Mouse (Mus musculus): Measurements from ENCODE around the gene Rabl6. TPM values are rescaled to one million over a fixed set of nuclear protein-coding genes. Genes with fewer than 3 reads are reported as not detected.

Rabl6 gene
- polyA plus RNA-seq (2015; fragmentation: Illumina TruSeq; extraction: RNeasy Lipid Tissue Mini Kit (QIAGEN cat#74804); ENCODE audit: low read depth, low replicate concordance) = 145 TPM

GRCm38 (mm10) chr2:25607761-25608622 is at the start of gene Rabl6:
Gene Rabl6, minus strand, starts transcription at chr2:25608521.

GRCm38 (mm10) chr2:25657652-25658051 is 49.3 kb upstream of the Rabl6 start, which contains the start of gene Lcn5:
Gene Lcn5, plus strand, starts transcription at chr2:25657952.

DNA sequence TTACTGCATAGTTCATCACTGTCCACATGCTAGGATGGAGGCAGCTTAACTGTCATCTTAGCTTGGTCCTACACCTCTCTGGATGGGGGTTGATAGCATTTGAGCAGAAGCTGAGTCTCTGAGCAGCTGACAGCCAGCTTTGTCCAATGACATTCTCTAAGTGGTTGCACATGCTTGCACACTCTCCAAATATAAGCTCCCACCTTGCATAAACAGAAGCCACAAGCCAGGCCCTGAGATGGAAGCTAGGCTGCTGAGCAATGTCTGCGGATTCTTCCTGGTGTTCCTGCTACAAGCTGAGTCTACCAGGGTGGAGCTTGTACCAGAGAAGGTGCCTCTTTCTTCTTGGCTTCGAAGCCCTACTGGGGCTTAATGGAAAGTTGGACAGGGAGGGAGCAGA is 44.6 kb upstream of the Rabl6 start, which contains the start of gene Lcn8:
Lcn8 (plus strand) TSS at position 219 of the 400 bp plus-strand sequence.

GRCm38 (mm10) chr2:25627811-25628210 is 19.5 kb upstream of the Rabl6 start, which contains the start of gene Fcna:
Gene Fcna, minus strand, starts transcription at chr2:25628030.

DNA sequence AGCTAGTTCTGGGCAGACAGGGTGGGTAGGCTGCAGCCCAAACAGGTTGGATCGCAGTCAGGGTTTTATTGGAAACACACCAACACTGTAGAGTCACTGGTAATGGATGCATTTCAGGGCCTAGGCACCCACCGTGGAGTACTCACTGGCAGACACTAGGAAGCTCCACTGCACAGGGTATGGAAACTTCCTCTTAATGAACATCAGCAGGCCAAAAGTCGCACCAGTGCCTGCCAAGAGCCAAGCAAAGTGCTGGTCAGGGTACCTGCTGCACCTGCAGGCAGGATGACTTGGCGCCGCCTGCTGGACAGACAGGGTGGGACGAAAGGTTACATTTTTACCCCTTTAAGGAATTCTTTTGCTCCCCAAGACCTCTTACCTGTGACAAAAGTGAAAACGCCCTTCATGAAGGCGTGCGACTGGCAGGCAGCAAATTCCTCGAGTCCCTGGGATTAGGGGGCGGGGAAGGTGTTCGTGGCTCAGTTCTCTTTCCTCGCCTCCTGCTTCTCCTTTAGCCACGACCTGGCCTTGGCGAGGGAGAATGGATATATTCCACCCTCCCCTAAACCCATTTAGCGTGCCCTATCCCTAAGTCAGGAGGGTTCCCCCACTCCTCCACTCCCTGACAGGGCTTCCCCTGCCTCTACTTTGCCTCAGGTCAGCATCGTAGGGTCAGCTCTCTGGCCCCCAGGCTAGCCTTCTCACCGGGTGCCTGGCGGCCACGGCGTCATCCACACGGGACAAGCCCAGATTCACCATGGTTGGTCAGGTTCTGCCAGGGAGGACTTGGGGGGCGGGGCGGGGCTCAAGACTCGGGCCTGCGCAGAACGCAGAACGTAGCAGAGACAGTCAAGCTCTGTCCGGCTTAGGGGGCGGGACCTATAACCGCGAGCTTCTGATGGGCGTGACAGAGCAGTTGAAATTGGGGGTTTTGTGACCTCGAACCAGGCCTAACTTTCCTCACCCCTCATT is 13.2 kb upstream of the Rabl6 start, which contains the start of gene Tmem141:
Tmem141 (minus strand) TSS at position 777 of the 972 bp plus-strand sequence.

DNA sequence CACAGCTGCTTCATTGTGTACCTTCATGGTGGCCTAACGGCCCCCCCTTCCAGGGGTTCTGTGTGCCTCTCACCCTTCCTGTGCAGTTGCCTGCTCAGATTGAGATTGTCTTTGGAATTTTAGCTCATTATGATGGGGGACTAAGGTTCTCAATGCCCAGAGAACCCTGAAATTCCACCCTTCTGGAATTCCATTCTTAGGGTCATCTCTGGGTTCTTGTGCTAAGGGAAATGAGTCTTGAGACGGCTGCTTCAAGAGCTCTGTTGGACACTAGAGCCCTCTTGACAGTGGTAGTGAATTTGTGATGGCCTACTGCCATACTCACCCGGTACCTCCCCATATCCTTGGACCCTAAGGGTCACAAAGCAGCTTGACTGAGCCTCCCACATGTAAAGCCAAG is 9.3 kb upstream of the Rabl6 start, which contains the start of gene Ccdc183:
Ccdc183 (minus strand) TSS at position 101 of the 400 bp plus-strand sequence.

DNA sequence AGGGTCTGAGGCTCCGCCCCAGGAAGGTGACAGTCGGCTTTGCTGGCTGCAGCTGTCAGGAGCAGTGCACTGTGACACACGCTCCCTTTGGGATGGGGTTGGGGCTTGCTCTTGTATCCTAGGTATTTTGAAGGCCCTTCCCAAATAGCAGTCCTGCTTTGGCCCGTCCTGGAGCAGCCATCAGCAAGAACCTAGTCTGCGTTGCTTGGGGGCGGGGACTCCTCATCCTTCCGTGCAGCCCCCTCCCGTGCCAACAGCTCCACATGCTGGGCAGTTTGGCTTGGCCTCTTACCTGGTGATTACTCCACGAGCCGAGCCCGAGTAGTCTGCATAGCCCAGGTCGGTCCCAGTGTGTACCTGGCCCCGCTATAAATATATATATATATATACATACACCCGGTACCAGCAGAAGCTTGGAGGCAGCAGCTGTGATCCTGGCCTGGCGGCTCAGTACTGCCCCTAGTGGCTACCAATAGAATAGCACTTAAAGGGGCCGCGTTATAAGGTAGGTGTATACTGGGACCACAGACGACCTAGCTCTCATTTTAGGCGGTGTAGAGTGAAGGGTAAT is 26.9 kb downstream of the Rabl6 start, which contains the start of gene Ajm1:
Ajm1 (minus strand) TSS at position 464 of the 571 bp plus-strand sequence.

GRCm38 (mm10) chr2:25574579-25575431 is 33.5 kb downstream of the Rabl6 start, which contains the start of the genes Mamdc4 and Phpt1:
Gene Mamdc4, minus strand, starts transcription at chr2:25574845.
Gene Phpt1, minus strand, starts transcription at chr2:25575224.

DNA sequence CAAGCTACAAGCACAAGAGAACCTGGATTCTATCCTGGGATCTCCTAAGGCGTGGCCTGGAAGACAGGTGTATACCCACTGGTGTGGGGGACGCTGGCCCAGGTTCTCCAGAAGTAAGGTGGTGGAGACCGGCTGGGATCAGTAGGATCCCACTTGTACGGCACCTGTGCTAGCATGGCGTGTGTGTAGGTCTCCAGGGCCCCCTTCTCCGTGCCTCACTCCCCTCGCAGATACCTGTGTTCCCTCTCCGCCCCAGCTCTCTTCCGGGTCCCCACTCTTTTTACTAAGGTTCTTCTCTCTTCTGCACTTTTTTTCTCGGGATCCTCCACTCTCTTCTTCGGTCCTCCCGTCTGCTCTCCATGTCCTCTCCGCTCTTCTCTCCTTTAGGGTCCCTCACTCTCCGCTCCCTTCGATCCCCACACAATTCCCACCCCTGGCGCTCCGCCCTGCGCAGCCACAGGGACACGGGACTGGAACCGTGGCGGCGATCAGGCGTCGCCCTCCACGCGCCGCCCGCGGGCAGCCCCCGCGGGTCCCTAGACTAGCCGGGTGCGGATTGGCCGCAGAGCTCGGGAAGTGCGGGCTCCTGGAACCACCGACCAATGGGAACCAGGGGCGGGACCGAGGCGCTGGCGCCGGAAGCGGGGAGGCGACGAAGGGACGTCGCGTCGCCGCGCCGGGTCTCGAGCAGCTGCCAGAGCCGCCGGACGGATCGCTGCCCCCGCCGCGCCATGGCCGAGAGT is 50.9 kb downstream of the Rabl6 start, which contains the start of gene Edf1:
Edf1 (plus strand) TSS at position 627 of the 743 bp plus-strand sequence.

GRCm38 (mm10) chr2:25546811-25547491 is 61.4 kb downstream of the Rabl6 start, which contains the start of gene Traf2:
Gene Traf2, minus strand, starts transcription at chr2:25546940.

Other genes with a start within 250 kb of the Rabl6 start
- gene Uap1l1, start 242.8 kb downstream of the Rabl6 start, polyA plus RNA-seq (2015; fragmentation: Illumina TruSeq; extraction: RNeasy Lipid Tissue Mini Kit (QIAGEN cat#74804); ENCODE audit: low read depth, low replicate concordance) = 27.2 TPM
- gene Sapcd2, start 236.2 kb downstream of the Rabl6 start, polyA plus RNA-seq (2015; fragmentation: Illumina TruSeq; extraction: RNeasy Lipid Tissue Mini Kit (QIAGEN cat#74804); ENCODE audit: low read depth, low replicate concordance) = 2.5 TPM
- 11.2 TPM for gene Entpd2, start 212.6 kb downstream of the Rabl6 start, polyA plus RNA-seq (2015; fragmentation: Illumina TruSeq; extraction: RNeasy Lipid Tissue Mini Kit (QIAGEN cat#74804); ENCODE audit: low read depth, low replicate concordance)
- gene Npdc1, start 209.2 kb downstream of the Rabl6 start, polyA plus RNA-seq (2015; fragmentation: Illumina TruSeq; extraction: RNeasy Lipid Tissue Mini Kit (QIAGEN cat#74804); ENCODE audit: low read depth, low replicate concordance) = 274 TPM
- gene Fut7, start 185.3 kb downstream of the Rabl6 start, polyA plus RNA-seq (2015; fragmentation: Illumina TruSeq; extraction: RNeasy Lipid Tissue Mini Kit (QIAGEN cat#74804); ENCODE audit: low read depth, low replicate concordance) = 1.1 TPM
- gene Abca2, start 179.8 kb downstream of the Rabl6 start, polyA plus RNA-seq (2015; fragmentation: Illumina TruSeq; extraction: RNeasy Lipid Tissue Mini Kit (QIAGEN cat#74804); ENCODE audit: low read depth, low replicate concordance) = 105 TPM
- not detected for gene Clic3, start 151.7 kb downstream of the Rabl6 start, polyA plus RNA-seq (2015; fragmentation: Illumina TruSeq; extraction: RNeasy Lipid Tissue Mini Kit (QIAGEN cat#74804); ENCODE audit: low read depth, low replicate concordance)
- gene Paxx, start 147.4 kb downstream of the Rabl6 start, polyA plus RNA-seq (2015; fragmentation: Illumina TruSeq; extraction: RNeasy Lipid Tissue Mini Kit (QIAGEN cat#74804); ENCODE audit: low read depth, low replicate concordance) = 96.2 TPM
- 2,295 TPM for gene Ptgds, start 138.5 kb downstream of the Rabl6 start, polyA plus RNA-seq (2015; fragmentation: Illumina TruSeq; extraction: RNeasy Lipid Tissue Mini Kit (QIAGEN cat#74804); ENCODE audit: low read depth, low replicate concordance)
- gene Lcn12, start 114.6 kb downstream of the Rabl6 start, polyA plus RNA-seq (2015; fragmentation: Illumina TruSeq; extraction: RNeasy Lipid Tissue Mini Kit (QIAGEN cat#74804); ENCODE audit: low read depth, low replicate concordance) = not detected
- 96.2 TPM for gene Fbxw5, start 107.8 kb downstream of the Rabl6 start, polyA plus RNA-seq (2015; fragmentation: Illumina TruSeq; extraction: RNeasy Lipid Tissue Mini Kit (QIAGEN cat#74804); ENCODE audit: low read depth, low replicate concordance)
- 1.9 TPM for gene C8g, start 106.8 kb downstream of the Rabl6 start, polyA plus RNA-seq (2015; fragmentation: Illumina TruSeq; extraction: RNeasy Lipid Tissue Mini Kit (QIAGEN cat#74804); ENCODE audit: low read depth, low replicate concordance)
- 10.6 TPM for gene Traf2, start 61.6 kb downstream of the Rabl6 start, polyA plus RNA-seq (2015; fragmentation: Illumina TruSeq; extraction: RNeasy Lipid Tissue Mini Kit (QIAGEN cat#74804); ENCODE audit: low read depth, low replicate concordance)
- gene Edf1, start 50.7 kb downstream of the Rabl6 start, polyA plus RNA-seq (2015; fragmentation: Illumina TruSeq; extraction: RNeasy Lipid Tissue Mini Kit (QIAGEN cat#74804); ENCODE audit: low read depth, low replicate concordance) = 365 TPM
- 0.95 TPM for gene Mamdc4, start 33.7 kb downstream of the Rabl6 start, polyA plus RNA-seq (2015; fragmentation: Illumina TruSeq; extraction: RNeasy Lipid Tissue Mini Kit (QIAGEN cat#74804); ENCODE audit: low read depth, low replicate concordance)
- gene Phpt1, start 33.3 kb downstream of the Rabl6 start, polyA plus RNA-seq (2015; fragmentation: Illumina TruSeq; extraction: RNeasy Lipid Tissue Mini Kit (QIAGEN cat#74804); ENCODE audit: low read depth, low replicate concordance) = 94.8 TPM
- 44.4 TPM for gene Ajm1, start 26.8 kb downstream of the Rabl6 start, polyA plus RNA-seq (2015; fragmentation: Illumina TruSeq; extraction: RNeasy Lipid Tissue Mini Kit (QIAGEN cat#74804); ENCODE audit: low read depth, low replicate concordance)
- not detected for gene Ccdc183, start 9.2 kb upstream of the Rabl6 start, polyA plus RNA-seq (2015; fragmentation: Illumina TruSeq; extraction: RNeasy Lipid Tissue Mini Kit (QIAGEN cat#74804); ENCODE audit: low read depth, low replicate concordance)
- gene Tmem141, start 13.5 kb upstream of the Rabl6 start, polyA plus RNA-seq (2015; fragmentation: Illumina TruSeq; extraction: RNeasy Lipid Tissue Mini Kit (QIAGEN cat#74804); ENCODE audit: low read depth, low replicate concordance) = 54.0 TPM
- gene Fcna, start 19.5 kb upstream of the Rabl6 start, polyA plus RNA-seq (2015; fragmentation: Illumina TruSeq; extraction: RNeasy Lipid Tissue Mini Kit (QIAGEN cat#74804); ENCODE audit: low read depth, low replicate concordance) = 0.79 TPM
- gene Lcn8, start 44.6 kb upstream of the Rabl6 start, polyA plus RNA-seq (2015; fragmentation: Illumina TruSeq; extraction: RNeasy Lipid Tissue Mini Kit (QIAGEN cat#74804); ENCODE audit: low read depth, low replicate concordance) = not detected
- gene Lcn5, start 49.4 kb upstream of the Rabl6 start, polyA plus RNA-seq (2015; fragmentation: Illumina TruSeq; extraction: RNeasy Lipid Tissue Mini Kit (QIAGEN cat#74804); ENCODE audit: low read depth, low replicate concordance) = not detected
- gene Lcn6, start 68.3 kb upstream of the Rabl6 start, polyA plus RNA-seq (2015; fragmentation: Illumina TruSeq; extraction: RNeasy Lipid Tissue Mini Kit (QIAGEN cat#74804); ENCODE audit: low read depth, low replicate concordance) = not detected
- not detected for gene Lcn10, start 74.2 kb upstream of the Rabl6 start, polyA plus RNA-seq (2015; fragmentation: Illumina TruSeq; extraction: RNeasy Lipid Tissue Mini Kit (QIAGEN cat#74804); ENCODE audit: low read depth, low replicate concordance)
- gene Obp2a, start 91.5 kb upstream of the Rabl6 start, polyA plus RNA-seq (2015; fragmentation: Illumina TruSeq; extraction: RNeasy Lipid Tissue Mini Kit (QIAGEN cat#74804); ENCODE audit: low read depth, low replicate concordance) = not detected
- 81.8 TPM for gene Bmyc, start 98.2 kb upstream of the Rabl6 start, polyA plus RNA-seq (2015; fragmentation: Illumina TruSeq; extraction: RNeasy Lipid Tissue Mini Kit (QIAGEN cat#74804); ENCODE audit: low read depth, low replicate concordance)
- not detected for gene Obp2b, start 128.5 kb upstream of the Rabl6 start, polyA plus RNA-seq (2015; fragmentation: Illumina TruSeq; extraction: RNeasy Lipid Tissue Mini Kit (QIAGEN cat#74804); ENCODE audit: low read depth, low replicate concordance)
- gene Lcn3, start 157.0 kb upstream of the Rabl6 start, polyA plus RNA-seq (2015; fragmentation: Illumina TruSeq; extraction: RNeasy Lipid Tissue Mini Kit (QIAGEN cat#74804); ENCODE audit: low read depth, low replicate concordance) = not detected
- not detected for gene Lcn11, start 168.5 kb upstream of the Rabl6 start, polyA plus RNA-seq (2015; fragmentation: Illumina TruSeq; extraction: RNeasy Lipid Tissue Mini Kit (QIAGEN cat#74804); ENCODE audit: low read depth, low replicate concordance)
- not detected for gene Gm13539, start 173.7 kb upstream of the Rabl6 start, polyA plus RNA-seq (2015; fragmentation: Illumina TruSeq; extraction: RNeasy Lipid Tissue Mini Kit (QIAGEN cat#74804); ENCODE audit: low read depth, low replicate concordance)
- gene Glt6d1, start 207.3 kb upstream of the Rabl6 start, polyA plus RNA-seq (2015; fragmentation: Illumina TruSeq; extraction: RNeasy Lipid Tissue Mini Kit (QIAGEN cat#74804); ENCODE audit: low read depth, low replicate concordance) = not detected
- not detected for gene Lcn9, start 214.6 kb upstream of the Rabl6 start, polyA plus RNA-seq (2015; fragmentation: Illumina TruSeq; extraction: RNeasy Lipid Tissue Mini Kit (QIAGEN cat#74804); ENCODE audit: low read depth, low replicate concordance)
- not detected for gene Sohlh1, start 238.7 kb upstream of the Rabl6 start, polyA plus RNA-seq (2015; fragmentation: Illumina TruSeq; extraction: RNeasy Lipid Tissue Mini Kit (QIAGEN cat#74804); ENCODE audit: low read depth, low replicate concordance)

Measured in brain, adult 10 weeks (tissue).